Mouse (Mus musculus): ENCODE results near the gene Rxra.

Rxra gene

GRCm38 (mm10) chr2:27750399-27751134 lies 74.3 kb downstream of the Rxra start:
- H3K27me3 ChIP-seq (ENCODE audit: control insufficient read depth, insufficient read depth, low read length, poor library complexity, severe bottlenecking), result no peaks in the 10 kb centered on the region
- no peak for DNase-seq (ENCODE audit: low read depth, low spot score)
- no peaks in the 10 kb centered on the region for H3K36me3 ChIP-seq (ENCODE audit: control insufficient read depth, insufficient read depth, low read length, poor library complexity, severe bottlenecking)

- Histone ChIP-seq H3K36me3 (ENCODE audit: control insufficient read depth, insufficient read depth, low read length, poor library complexity, severe bottlenecking) (no peaks in the 10 kb centered on the region), H3K27me3 (ENCODE audit: control insufficient read depth, insufficient read depth, low read length, poor library complexity, severe bottlenecking) (no peaks in the 10 kb centered on the region)
- no peak for DNase-seq (ENCODE audit: low read depth, low spot score)
These were observed 74.9 kb downstream of the Rxra start for GRCm38 (mm10) chr2:27751135-27751519.

GRCm38 (mm10) chr2:27751803-27752202 lies 75.6 kb downstream of the Rxra start:
- no peak for DNase-seq (ENCODE audit: low read depth, low spot score)
- no peaks in the 10 kb centered on the region for H3K27me3 ChIP-seq (ENCODE audit: control insufficient read depth, insufficient read depth, low read length, poor library complexity, severe bottlenecking)
- no peaks in the 10 kb centered on the region for H3K36me3 ChIP-seq (ENCODE audit: control insufficient read depth, insufficient read depth, low read length, poor library complexity, severe bottlenecking)

GRCm38 (mm10) chr2:27754094-27754493 lies 77.9 kb downstream of the Rxra start:
- H3K36me3 ChIP-seq (ENCODE audit: control insufficient read depth, insufficient read depth, low read length, poor library complexity, severe bottlenecking), result no peaks in the 10 kb centered on the region
- no peak for DNase-seq (ENCODE audit: low read depth, low spot score)
- no peaks in the 10 kb centered on the region for H3K27me3 ChIP-seq (ENCODE audit: control insufficient read depth, insufficient read depth, low read length, poor library complexity, severe bottlenecking)

GRCm38 (mm10) chr2:27755986-27756641 lies 79.9 kb downstream of the Rxra start:
- no peaks in the 10 kb centered on the region for H3K36me3 ChIP-seq (ENCODE audit: control insufficient read depth, insufficient read depth, low read length, poor library complexity, severe bottlenecking)
- no peak for DNase-seq (ENCODE audit: low read depth, low spot score)
- no peaks in the 10 kb centered on the region for H3K27me3 ChIP-seq (ENCODE audit: control insufficient read depth, insufficient read depth, low read length, poor library complexity, severe bottlenecking)

GRCm38 (mm10) chr2:27758414-27759301 lies 82.4 kb downstream of the Rxra start:
- H3K27me3 ChIP-seq (ENCODE audit: control insufficient read depth, insufficient read depth, low read length, poor library complexity, severe bottlenecking), result no peaks in the 10 kb centered on the region
- no peak for DNase-seq (ENCODE audit: low read depth, low spot score)
- H3K36me3 ChIP-seq (ENCODE audit: control insufficient read depth, insufficient read depth, low read length, poor library complexity, severe bottlenecking), result no peaks in the 10 kb centered on the region

GRCm38 (mm10) chr2:27759431-27759830 lies 83.2 kb downstream of the Rxra start:
- no peak for DNase-seq (ENCODE audit: low read depth, low spot score)
- Histone ChIP-seq H3K36me3 (ENCODE audit: control insufficient read depth, insufficient read depth, low read length, poor library complexity, severe bottlenecking) (no peaks in the 10 kb centered on the region), H3K27me3 (ENCODE audit: control insufficient read depth, insufficient read depth, low read length, poor library complexity, severe bottlenecking) (no peaks in the 10 kb centered on the region)

GRCm38 (mm10) chr2:27761260-27761995 lies 85.2 kb downstream of the Rxra start:
- Histone ChIP-seq H3K27me3 (ENCODE audit: control insufficient read depth, insufficient read depth, low read length, poor library complexity, severe bottlenecking) (no peaks in the 10 kb centered on the region), H3K36me3 (ENCODE audit: control insufficient read depth, insufficient read depth, low read length, poor library complexity, severe bottlenecking) (no peaks in the 10 kb centered on the region)
- DNase-seq (ENCODE audit: low read depth, low spot score), result no peak

GRCm38 (mm10) chr2:27761996-27762340 lies 85.7 kb downstream of the Rxra start:
- no peak for DNase-seq (ENCODE audit: low read depth, low spot score)
- no peaks in the 10 kb centered on the region for H3K36me3 ChIP-seq (ENCODE audit: control insufficient read depth, insufficient read depth, low read length, poor library complexity, severe bottlenecking)

GRCm38 (mm10) chr2:27762509-27762908 lies 86.3 kb downstream of the Rxra start:
- Histone ChIP-seq H3K36me3 (ENCODE audit: control insufficient read depth, insufficient read depth, low read length, poor library complexity, severe bottlenecking) (no peaks in the 10 kb centered on the region), H3K27me3 (ENCODE audit: control insufficient read depth, insufficient read depth, low read length, poor library complexity, severe bottlenecking) (no peaks in the 10 kb centered on the region)
- DNase-seq (ENCODE audit: low read depth, low spot score), result no peak

More at GRCm38 (mm10) chr2:27761996-27762340, 85.7 kb downstream of the Rxra start:
- H3K27me3 ChIP-seq (ENCODE audit: control insufficient read depth, insufficient read depth, low read length, poor library complexity, severe bottlenecking), result no peaks in the 10 kb centered on the region

- DNase-seq (ENCODE audit: low read depth, low spot score), result no peak
- H3K27me3 ChIP-seq (ENCODE audit: control insufficient read depth, insufficient read depth, low read length, poor library complexity, severe bottlenecking), result no peaks in the 10 kb centered on the region
- H3K36me3 ChIP-seq (ENCODE audit: control insufficient read depth, insufficient read depth, low read length, poor library complexity, severe bottlenecking), result no peaks in the 10 kb centered on the region
These were observed 86.9 kb downstream of the Rxra start for GRCm38 (mm10) chr2:27762920-27763780.

- no peaks in the 10 kb centered on the region for H3K27me3 ChIP-seq (ENCODE audit: control insufficient read depth, insufficient read depth, low read length, poor library complexity, severe bottlenecking)
- no peaks in the 10 kb centered on the region for H3K36me3 ChIP-seq (ENCODE audit: control insufficient read depth, insufficient read depth, low read length, poor library complexity, severe bottlenecking)
- no peak for DNase-seq (ENCODE audit: low read depth, low spot score)
These were observed 88.2 kb downstream of the Rxra start for GRCm38 (mm10) chr2:27764256-27764936.

GRCm38 (mm10) chr2:27764937-27765319 lies 88.7 kb downstream of the Rxra start:
- no peaks in the 10 kb centered on the region for H3K36me3 ChIP-seq (ENCODE audit: control insufficient read depth, insufficient read depth, low read length, poor library complexity, severe bottlenecking)
- no peaks in the 10 kb centered on the region for H3K27me3 ChIP-seq (ENCODE audit: control insufficient read depth, insufficient read depth, low read length, poor library complexity, severe bottlenecking)
- DNase-seq (ENCODE audit: low read depth, low spot score), result peak; percentile 83
